Mouse (Mus musculus) C2C12 (cell line): ENCODE data around the gene Cdh5. TPM values are rescaled to one million over a fixed set of nuclear protein-coding genes. Genes with fewer than 3 reads are reported as not detected.

Experiments
- H3K27me3 ChIP-seq: one replicate; pipeline ENCODE4 v1.6.1; 2011; ENCODE audit not compliant: control insufficient read depth, insufficient read depth, insufficient read length
- H3K36me3 ChIP-seq: one replicate; pipeline ENCODE4 v1.6.1; 2011; ENCODE audit not compliant: control insufficient read depth, insufficient read depth
- H3K4me3 ChIP-seq: one replicate; pipeline ENCODE4 v1.5.1; 2011; ENCODE audit warnings: mild to moderate bottlenecking, control low read depth; ENCODE audit not compliant: poor library complexity, insufficient read depth, severe bottlenecking
- H3K79me2 ChIP-seq: one replicate; pipeline ENCODE4 v1.6.1; 2011; ENCODE audit not compliant: control insufficient read depth, insufficient read depth
- H3K79me3 ChIP-seq: one replicate; pipeline ENCODE4 v1.6.1; 2011; ENCODE audit warnings: low read depth, control low read depth
- H3ac ChIP-seq: one replicate; pipeline ENCODE3; 2011; ENCODE audit warnings: low read depth; ENCODE audit not compliant: control insufficient read depth, insufficient read length
- CEBPB ChIP-seq: IDR thresholded peaks from one replicate; pipeline ENCODE4 v1.6.1; 2011; ENCODE audit warnings: low read depth, mild to moderate bottlenecking, control low read depth, moderate library complexity
- CTCF ChIP-seq: IDR thresholded peaks from one replicate; pipeline ENCODE4 v1.5.1; 2011; ENCODE audit not compliant: control insufficient read depth, insufficient read depth, insufficient read length
- FOSL1 ChIP-seq: IDR thresholded peaks from one replicate; pipeline ENCODE4 v1.8.0; 2011; ENCODE audit warnings: mild to moderate bottlenecking, low read length; ENCODE audit not compliant: poor library complexity, insufficient read depth, severe bottlenecking
- MAX ChIP-seq: IDR thresholded peaks from one replicate; pipeline ENCODE4 v1.6.1; 2011; ENCODE audit warnings: mild to moderate bottlenecking, control low read depth
- MYOD1 ChIP-seq: IDR thresholded peaks from one replicate; pipeline ENCODE4 v1.6.1; 2011; ENCODE audit warnings: low read depth; ENCODE audit not compliant: control insufficient read depth, insufficient read length
- MYOG ChIP-seq: IDR thresholded peaks from one replicate; pipeline ENCODE4 v1.6.1; 2011; ENCODE audit not compliant: control insufficient read depth, insufficient read length; ENCODE audit errors: extremely low read depth
- USF1 ChIP-seq: IDR thresholded peaks from one replicate; pipeline ENCODE4 v1.6.1; 2011; ENCODE audit warnings: low read depth, mild to moderate bottlenecking, control low read depth, moderate library complexity
- polyA plus RNA-seq: library from polyadenylated mRNA; unstranded; fragments of >200 nt; fragmentation: generic; extraction: Trizol; gene quantifications from one replicate; pipeline ENCODE4 v1.2.1, GENCODE M21; 2012; ENCODE audit warnings: missing spikeins

The Cdh5 gene
- polyA plus RNA-seq, 1 experiment = 0.04 TPM

GRCm38 (mm10) chr8:104175848-104176527, 74.6 kb downstream of the Cdh5 start:
- H3K79me3 ChIP-seq = no peaks in the 10 kb centered on the region

GRCm38 (mm10) chr8:104177054-104177453, 75.6 kb downstream of the Cdh5 start:
- TF ChIP-seq CTCF (no peak), MYOG (no peak), MAX (no peak), MYOD1 (no peak), FOSL1 (no peak), USF1 (no peak), CEBPB (no peak)
- Histone ChIP-seq H3K79me2 (no peaks in the 10 kb centered on the region), H3ac (no peak overlapping the region), H3K79me3 (no peaks in the 10 kb centered on the region), H3K4me3 (no peak overlapping the region), H3K27me3 (no peaks in the 10 kb centered on the region), H3K36me3 (no peaks in the 10 kb centered on the region)

More at GRCm38 (mm10) chr8:104175848-104176527, 74.6 kb downstream of the Cdh5 start:
- TF ChIP-seq USF1 (peak; percentile 5), MAX (no peak)
- Histone ChIP-seq H3K27me3 (peaks cover 2% of the 10 kb centered on the region), H3K36me3 (no peaks in the 10 kb centered on the region), H3K4me3 (no peak overlapping the region), H3ac (no peak overlapping the region), H3K79me2 (no peaks in the 10 kb centered on the region)

- no peaks in the 10 kb centered on the region for H3K36me3 ChIP-seq
- TF ChIP-seq MAX (no peak), MYOD1 (no peak), FOSL1 (no peak), CTCF (no peak), CEBPB (no peak), MYOG (no peak), USF1 (no peak)
Observed at GRCm38 (mm10) chr8:104184905-104185304, 83.5 kb downstream of the Cdh5 start.

GRCm38 (mm10) chr8:104186827-104187226, 85.4 kb downstream of the Cdh5 start:
- H3K4me3 ChIP-seq = no peak overlapping the region
- no peaks in the 10 kb centered on the region for H3K27me3 ChIP-seq
- no peaks in the 10 kb centered on the region for H3K36me3 ChIP-seq
- H3K79me3 ChIP-seq = no peaks in the 10 kb centered on the region
- H3ac ChIP-seq = no peak overlapping the region
- no peaks in the 10 kb centered on the region for H3K79me2 ChIP-seq
- no peak for TF ChIP-seq MYOG
- no peak for TF ChIP-seq MYOD1
- TF ChIP-seq CTCF = no peak
- no peak for TF ChIP-seq FOSL1
- TF ChIP-seq USF1 = no peak
- no peak for TF ChIP-seq MAX
- TF ChIP-seq CEBPB = no peak

More at GRCm38 (mm10) chr8:104184905-104185304, 83.5 kb downstream of the Cdh5 start:
- H3ac ChIP-seq = no peak overlapping the region
- H3K79me3 ChIP-seq = no peaks in the 10 kb centered on the region
- no peaks in the 10 kb centered on the region for H3K79me2 ChIP-seq
- H3K4me3 ChIP-seq = no peak overlapping the region
- H3K27me3 ChIP-seq = no peaks in the 10 kb centered on the region

GRCm38 (mm10) chr8:104187622-104188021, 86.2 kb downstream of the Cdh5 start:
- TF ChIP-seq FOSL1 = no peak
- no peak for TF ChIP-seq MYOG
- TF ChIP-seq CTCF = no peak
- no peak for TF ChIP-seq CEBPB
- TF ChIP-seq USF1 = no peak
- TF ChIP-seq MYOD1 = no peak
- no peak for TF ChIP-seq MAX
- Histone ChIP-seq H3K4me3 (no peak overlapping the region), H3K79me3 (no peaks in the 10 kb centered on the region), H3ac (no peak overlapping the region), H3K79me2 (no peaks in the 10 kb centered on the region), H3K27me3 (no peaks in the 10 kb centered on the region), H3K36me3 (no peaks in the 10 kb centered on the region)

GRCm38 (mm10) chr8:104188459-104188858, 87.0 kb downstream of the Cdh5 start:
- Histone ChIP-seq H3ac (no peak overlapping the region), H3K79me3 (no peaks in the 10 kb centered on the region), H3K36me3 (no peaks in the 10 kb centered on the region), H3K79me2 (no peaks in the 10 kb centered on the region), H3K4me3 (no peak overlapping the region), H3K27me3 (no peaks in the 10 kb centered on the region)
- no peak for TF ChIP-seq MYOD1
- TF ChIP-seq FOSL1 = no peak
- TF ChIP-seq MAX = no peak
- TF ChIP-seq USF1 = no peak
- no peak for TF ChIP-seq MYOG
- TF ChIP-seq CTCF = no peak
- no peak for TF ChIP-seq CEBPB
